Mouse (Mus musculus) kidney, embryonic 15.5 days (tissue): ENCODE results near the gene Dscaml1. TPM values are rescaled to one million over a fixed set of nuclear protein-coding genes. Genes with fewer than 3 reads are reported as not detected.

Experiments
- polyA plus RNA-seq: library from polyadenylated mRNA; unstranded; fragments of >200 nt; fragmentation: Nextera tagmentation; extraction: Ambion mirVana; gene quantifications from 2 replicates; pipeline ENCODE4 v1.2.1, GENCODE M21; 2015

Gene Dscaml1
- polyA plus RNA-seq, 1 experiment from 2014 or later, result 0.13 TPM

Other genes with a start within 250 kb of the Dscaml1 start
- not detected in 2 replicates for gene BC049352, start 244.6 kb upstream of the Dscaml1 start, polyA plus RNA-seq
- 0.27 and 1.4 TPM in 2 replicates for gene Tmprss4, start 222.5 kb upstream of the Dscaml1 start, polyA plus RNA-seq
- gene Il10ra, start 157.5 kb upstream of the Dscaml1 start, polyA plus RNA-seq, result 0.77 and 1.2 TPM in 2 replicates
- gene Tmprss13, start 107.5 kb upstream of the Dscaml1 start, polyA plus RNA-seq, result 0.23 and 0.38 TPM in 2 replicates
- 178 and 187 TPM in 2 replicates for gene Fxyd6, start 56.4 kb upstream of the Dscaml1 start, polyA plus RNA-seq
- gene Fxyd2, start 27.0 kb upstream of the Dscaml1 start, polyA plus RNA-seq, result 451 and 476 TPM in 2 replicates